Mouse (Mus musculus) liver, adult 2 months (tissue): ENCODE results near the gene Nle1. TPM values are rescaled to one million over a fixed set of nuclear protein-coding genes. Genes with fewer than 3 reads are reported as not detected.
A peak's percentile ranks its signal among the peaks of the same experiment; 100 is the strongest.

Experiments
- DNase-seq: peaks from one replicate; pipeline ENCODE4 v3.0.0-alpha.2; 2011; ENCODE audit warnings: low read depth, low spot score; ENCODE audit errors: extremely low read depth
- H3K27ac ChIP-seq: fragments of 200-500 bp; replicated peaks from 2 replicates; pipeline ENCODE4 v1.5.1; 2012; ENCODE audit warnings: low read depth, mild to moderate bottlenecking, control low read depth, inconsistent platforms, low read length; ENCODE audit not compliant: insufficient read depth
- H3K27me3 ChIP-seq: fragments of 200-500 bp; 2 replicates; pipeline ENCODE4 v1.6.1; 2012; ENCODE audit warnings: mild to moderate bottlenecking, moderate library complexity, low read length, inconsistent platforms; ENCODE audit not compliant: control insufficient read depth, insufficient read depth
- H3K36me3 ChIP-seq: fragments of 200-500 bp; 2 replicates; pipeline ENCODE4 v1.6.1; 2012; ENCODE audit warnings: low read length, inconsistent platforms; ENCODE audit not compliant: control insufficient read depth, insufficient read depth
- H3K4me1 ChIP-seq: fragments of 200-500 bp; 2 replicates; pipeline ENCODE4 v1.6.1; 2011; ENCODE audit warnings: low read length; ENCODE audit not compliant: control insufficient read depth, insufficient read depth
- H3K4me3 ChIP-seq: fragments of 200-500 bp; 2 replicates; pipeline ENCODE4 v1.5.1; 2011; ENCODE audit warnings: low read depth, mild to moderate bottlenecking, control low read depth, low read length, moderate library complexity; ENCODE audit not compliant: insufficient read depth
- H3K79me2 ChIP-seq: fragments of 200-500 bp; 2 replicates; pipeline ENCODE4 v1.6.1; 2012; ENCODE audit warnings: inconsistent platforms, mild to moderate bottlenecking, low read length, moderate library complexity; ENCODE audit not compliant: control insufficient read depth, insufficient read depth
- H3K9ac ChIP-seq: fragments of 200-500 bp; 2 replicates; pipeline ENCODE4 v1.6.1; 2012; ENCODE audit warnings: low read depth, mild to moderate bottlenecking, control low read depth, inconsistent platforms, low read length
- CTCF ChIP-seq: fragments of 200-500 bp; IDR thresholded peaks from 2 replicates; pipeline ENCODE4 v1.5.1; 2011; ENCODE audit warnings: low read depth, low read length, control low read depth
- POLR2A ChIP-seq: fragments of 200-500 bp; IDR thresholded peaks from 2 replicates; pipeline ENCODE4 v1.6.1; 2011; ENCODE audit warnings: low read length, control low read depth; ENCODE audit not compliant: insufficient read depth; ENCODE audit errors: extremely low read depth
- WGBS: fragments of 180-500 bp; shearing (Covaris S2); methylation state at CpG from one replicate; pipeline ENCODE4 v1.1.7; 2018; 5-methylcytosine and 5-hydroxymethylcytosine counted together
- polyA plus RNA-seq: library from polyadenylated mRNA; depleted of rRNA; stranded (reverse); fragments of >200 nt; gene quantifications from 2 replicates; pipeline ENCODE4 v1.2.3, GENCODE M21; 2012
- total RNA-seq: library from RNA; depleted of rRNA; stranded (reverse); fragments of >200 nt; gene quantifications from 2 replicates; pipeline ENCODE4 v1.2.3, GENCODE M21; 2014

Gene Nle1
- total and polyA plus RNA-seq, 2 experiments, result 2.3 to 15.6 TPM

- H3K36me3 ChIP-seq, result peaks cover 5% of the 10 kb centered on the region; the same call in 1 of the 2 replicates
- WGBS, result 95% methylated on average over 20 of the region's 20 CpGs
- H3K4me3 ChIP-seq, result no peak overlapping the region
- TF ChIP-seq POLR2A (no peak), CTCF (no peak)
- H3K27me3 ChIP-seq, result no peaks in the 10 kb centered on the region
- H3K4me1 ChIP-seq, result no peaks in the 10 kb centered on the region
- no peak overlapping the region for H3K9ac ChIP-seq
- H3K79me2 ChIP-seq, result no peaks in the 10 kb centered on the region
- DNase-seq, result no peak
- H3K27ac ChIP-seq, result no peak overlapping the region
Observed at GRCm38 (mm10) chr11:82901606-82902310, 6.5 kb downstream of the Nle1 start.

- H3K79me2 ChIP-seq, result no peaks in the 10 kb centered on the region
- TF ChIP-seq CTCF, result no peak
- TF ChIP-seq POLR2A, result no peak
- peaks cover 5% of the 10 kb centered on the region; the same call in 1 of the 2 replicates for H3K36me3 ChIP-seq
- H3K4me1 ChIP-seq, result no peaks in the 10 kb centered on the region
- no peak for DNase-seq
- WGBS, result 90% methylated on average over 5 of the region's 5 CpGs
- no peaks in the 10 kb centered on the region for H3K27me3 ChIP-seq
- no peak overlapping the region for H3K9ac ChIP-seq
- H3K4me3 ChIP-seq, result no peak overlapping the region
- no peak overlapping the region for H3K27ac ChIP-seq
Observed at GRCm38 (mm10) chr11:82899720-82900119, 8.5 kb downstream of the Nle1 start.

GRCm38 (mm10) chr11:82897478-82897877 lies 10.7 kb downstream of the Nle1 start:
- TF ChIP-seq POLR2A (no peak), CTCF (no peak)
- H3K4me1 ChIP-seq, result no peaks in the 10 kb centered on the region
- H3K9ac ChIP-seq, result no peak overlapping the region
- WGBS, result 82% methylated on average over 10 of the region's 10 CpGs
- H3K79me2 ChIP-seq, result no peaks in the 10 kb centered on the region
- H3K36me3 ChIP-seq, result peaks cover 3% of the 10 kb centered on the region; the same call in 1 of the 2 replicates
- 0 out of 2 replicates have a peak overlapping the region, but pooled peaks have one; percentile 15 for H3K4me3 ChIP-seq
- H3K27me3 ChIP-seq, result no peaks in the 10 kb centered on the region
- H3K27ac ChIP-seq, result no peak overlapping the region
- DNase-seq, result no peak

GRCm38 (mm10) chr11:82891936-82892335 lies 16.3 kb downstream of the Nle1 start, which contains the start of gene Fndc8:
TSS of gene Fndc8 (plus strand) at chr11:82892124.
- no peaks in the 10 kb centered on the region for H3K36me3 ChIP-seq
- no peak for DNase-seq
- TF ChIP-seq CTCF (no peak), POLR2A (no peak)
- WGBS, result 58% methylated on average over 7 of the region's 7 CpGs
- H3K27me3 ChIP-seq, result no peaks in the 10 kb centered on the region
- H3K27ac ChIP-seq, result no peak within 1 kb of the TSS
- no peak within 1 kb of the TSS for H3K9ac ChIP-seq
- H3K4me3 ChIP-seq, result no peak within 1 kb of the TSS
- no peaks in the 10 kb centered on the region for H3K79me2 ChIP-seq
- peaks cover 5% of the 10 kb centered on the region for H3K4me1 ChIP-seq

- H3K4me1 ChIP-seq, result peaks cover 5% of the 10 kb centered on the region
- peak within 1 kb of the TSS; percentile 65 for H3K9ac ChIP-seq
- H3K4me3 ChIP-seq, result peak within 1 kb of the TSS; percentile 60
- H3K79me2 ChIP-seq, result no peaks in the 10 kb centered on the region; the same call in 1 of the 2 replicates
- H3K27ac ChIP-seq, result peak within 1 kb of the TSS; percentile 57
- no peaks in the 10 kb centered on the region for H3K36me3 ChIP-seq
- TF ChIP-seq POLR2A, result peak; percentile 55; the same call in 1 of the 2 replicates
- peak; percentile 95 for TF ChIP-seq CTCF
- no peaks in the 10 kb centered on the region for H3K27me3 ChIP-seq
- WGBS, result 0% methylated on average over 26 of the region's 26 CpGs
- peak; percentile 81 for DNase-seq
Observed at GRCm38 (mm10) chr11:82890342-82890762, 17.9 kb downstream of the Nle1 start, which contains the start of gene Rad51d. TSS of gene Rad51d (minus strand) at chr11:82890614.
